Mouse (Mus musculus) kidney, embryonic 15.5 days (tissue): ENCODE measurements around the gene Atg5. TPM values are rescaled to one million over a fixed set of nuclear protein-coding genes. Genes with fewer than 3 reads are reported as not detected.

ENCODE experiments used
- ATAC-seq: fragments of 200-750 bp; cut with Nextera tagmentation; replicated peaks from 2 replicates; pipeline ENCODE4 v1.8.0; 2017; ENCODE audit warnings: moderate TSS enrichment; ENCODE audit not compliant: low FRiP score
- H3K27ac ChIP-seq: fragments of 300-500 bp; sonication (generic); 2 replicates; pipeline ENCODE4 v1.5.1; 2015; ENCODE audit warnings: mild to moderate bottlenecking, inconsistent platforms
- H3K27me3 ChIP-seq: fragments of 300-500 bp; sonication (generic); 2 replicates; pipeline ENCODE4 v1.6.1; 2015; ENCODE audit warnings: inconsistent platforms
- H3K36me3 ChIP-seq: fragments of 300-500 bp; sonication (generic); 2 replicates; pipeline ENCODE4 v1.6.1; 2015; ENCODE audit warnings: inconsistent platforms
- H3K4me1 ChIP-seq: fragments of 300-500 bp; sonication (generic); 2 replicates; pipeline ENCODE4 v1.6.1; 2015; ENCODE audit warnings: inconsistent platforms
- H3K4me2 ChIP-seq: fragments of 300-500 bp; sonication (generic); 2 replicates; pipeline ENCODE4 v1.6.1; 2015; ENCODE audit warnings: moderate library complexity, mild to moderate bottlenecking, inconsistent platforms
- H3K4me3 ChIP-seq: fragments of 300-500 bp; sonication (generic); replicated peaks from 2 replicates; pipeline ENCODE4 v1.5.1; 2015; ENCODE audit warnings: mild to moderate bottlenecking, inconsistent platforms
- H3K9ac ChIP-seq: fragments of 300-500 bp; sonication (generic); 2 replicates; pipeline ENCODE4 v1.6.1; 2015; ENCODE audit warnings: mild to moderate bottlenecking, inconsistent platforms
- H3K9me3 ChIP-seq: fragments of 300-500 bp; sonication (generic); replicated peaks from 2 replicates; pipeline ENCODE4 v1.6.1; 2016; ENCODE audit warnings: inconsistent platforms
- WGBS: fragments of 180-500 bp; shearing (Covaris S2); methylation state at CpG from one replicate; pipeline ENCODE4 v1.1.7; 2015; ENCODE audit warnings: mixed read lengths; 5-methylcytosine and 5-hydroxymethylcytosine counted together
- polyA plus RNA-seq: library from polyadenylated mRNA; unstranded; fragments of >200 nt; fragmentation: Nextera tagmentation; extraction: Ambion mirVana; gene quantifications from 2 replicates; pipeline ENCODE4 v1.2.1, GENCODE M21; 2015

Gene Atg5
- polyA plus RNA-seq, 1 experiment from 2014 or later, result 50.3 TPM

DNA sequence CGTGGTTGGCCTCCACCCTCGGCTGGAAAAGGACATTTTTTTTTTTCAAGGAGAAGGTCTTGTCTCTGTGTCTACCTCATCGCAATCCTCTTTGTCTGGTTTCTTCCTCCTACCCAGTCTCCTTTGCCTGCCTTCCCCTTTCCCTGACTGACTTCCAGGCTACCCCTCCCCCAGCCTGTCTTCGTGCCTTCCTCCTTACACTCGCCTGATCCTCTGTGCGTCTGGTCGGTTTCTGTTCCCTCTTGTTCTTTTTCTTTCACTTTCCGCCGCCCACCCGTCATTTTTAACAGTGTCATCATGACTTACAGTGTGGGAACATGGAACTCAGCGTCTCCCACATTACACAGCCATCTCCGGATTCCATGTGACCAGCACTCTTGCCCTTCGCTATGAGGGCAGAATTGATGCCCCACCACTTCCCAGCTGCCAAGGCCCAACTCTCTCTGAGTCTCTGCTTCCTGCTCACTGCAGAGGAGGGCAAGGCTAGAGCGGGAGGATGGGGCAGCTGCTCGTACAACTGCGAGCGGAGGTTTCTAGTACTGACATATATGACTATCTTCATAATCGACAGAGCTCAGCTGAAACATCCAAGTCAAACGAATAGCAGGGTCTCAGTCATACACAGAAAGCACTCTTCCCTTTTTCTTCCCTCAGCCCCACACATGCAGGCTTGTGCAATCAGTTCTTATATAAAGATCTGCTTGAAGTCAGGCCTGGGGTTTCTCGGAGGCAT lies 112.5 kb downstream of the Atg5 start:
- Histone ChIP-seq H3K4me3 (no peak overlapping the region), H3K27me3 (no peaks in the 10 kb centered on the region), H3K9ac (no peak overlapping the region), H3K4me1 (peaks cover 19% of the 10 kb centered on the region), H3K9me3 (no peaks in the 10 kb centered on the region), H3K4me2 (peak overlapping the region; percentile 42), H3K36me3 (no peaks in the 10 kb centered on the region), H3K27ac (peak overlapping the region; percentile 56; the same call in 1 of the 2 replicates)
- peak; percentile 52; the same call in 1 of the 2 replicates for ATAC-seq
- WGBS, result 39% methylated on average over 20 of the region's 20 CpGs

- Histone ChIP-seq H3K27ac (no peak overlapping the region), H3K36me3 (no peaks in the 10 kb centered on the region), H3K4me2 (no peak overlapping the region), H3K4me1 (peaks cover 19% of the 10 kb centered on the region), H3K4me3 (no peak overlapping the region), H3K27me3 (no peaks in the 10 kb centered on the region), H3K9me3 (no peaks in the 10 kb centered on the region), H3K9ac (no peak overlapping the region)
- ATAC-seq, result peak; percentile 33; the same call in 1 of the 2 replicates
- WGBS, result 25% methylated on average over 3 of the region's 3 CpGs
Observed at GRCm38 (mm10) chr10:44381397-44381796, 113.2 kb downstream of the Atg5 start.

DNA sequence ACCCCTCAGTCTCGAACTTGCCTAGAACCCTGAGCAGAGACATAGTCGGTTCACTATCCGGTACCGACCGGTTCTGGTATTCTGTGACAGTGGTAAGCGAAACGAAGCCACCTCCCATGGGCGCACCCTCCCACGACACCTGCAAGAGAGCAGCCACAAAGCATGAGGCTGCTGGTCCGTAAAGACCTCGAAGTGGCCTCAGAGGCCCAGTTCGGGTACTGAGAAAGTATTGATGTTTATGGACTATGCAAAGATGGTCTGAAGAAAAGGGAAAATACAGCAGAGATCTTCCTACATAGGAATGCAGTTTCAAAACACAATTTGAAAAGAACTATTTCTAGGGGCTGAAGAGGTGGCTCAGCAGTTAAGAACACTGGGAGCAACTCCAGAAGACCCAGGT lies 113.8 kb downstream of the Atg5 start:
- H3K27ac ChIP-seq, result no peak overlapping the region
- WGBS, result 83% methylated on average over 12 of the region's 12 CpGs
- H3K4me3 ChIP-seq, result no peak overlapping the region
- no peak overlapping the region for H3K4me2 ChIP-seq
- H3K36me3 ChIP-seq, result no peaks in the 10 kb centered on the region
- no peak for ATAC-seq
- no peaks in the 10 kb centered on the region for H3K27me3 ChIP-seq
- H3K9ac ChIP-seq, result no peak overlapping the region
- H3K4me1 ChIP-seq, result peaks cover 19% of the 10 kb centered on the region
- H3K9me3 ChIP-seq, result no peaks in the 10 kb centered on the region

- Histone ChIP-seq H3K9me3 (no peaks in the 10 kb centered on the region), H3K4me1 (peaks cover 19% of the 10 kb centered on the region), H3K27ac (no peak overlapping the region), H3K27me3 (no peaks in the 10 kb centered on the region), H3K36me3 (no peaks in the 10 kb centered on the region), H3K9ac (no peak overlapping the region), H3K4me2 (no peak overlapping the region), H3K4me3 (no peak overlapping the region)
- ATAC-seq, result no peak
- WGBS, result 61% methylated on average over 10 of the region's 10 CpGs
Observed at GRCm38 (mm10) chr10:44383213-44383612, 115.1 kb downstream of the Atg5 start.

- no peak overlapping the region for H3K9ac ChIP-seq
- H3K27me3 ChIP-seq, result no peaks in the 10 kb centered on the region
- no peaks in the 10 kb centered on the region for H3K9me3 ChIP-seq
- H3K36me3 ChIP-seq, result no peaks in the 10 kb centered on the region
- ATAC-seq, result no peak
- no peak overlapping the region for H3K27ac ChIP-seq
- 75% methylated on average over 5 of the region's 5 CpGs for WGBS
- no peak overlapping the region for H3K4me3 ChIP-seq
- peaks cover 16% of the 10 kb centered on the region for H3K4me1 ChIP-seq
- H3K4me2 ChIP-seq, result no peak overlapping the region
Observed at GRCm38 (mm10) chr10:44385227-44385626, 117.1 kb downstream of the Atg5 start.

GRCm38 (mm10) chr10:44388706-44389233 lies 120.6 kb downstream of the Atg5 start:
- H3K4me1 ChIP-seq, result no peaks in the 10 kb centered on the region
- no peak overlapping the region for H3K4me3 ChIP-seq
- no peaks in the 10 kb centered on the region for H3K9me3 ChIP-seq
- H3K9ac ChIP-seq, result no peak overlapping the region
- H3K4me2 ChIP-seq, result no peak overlapping the region
- no peak overlapping the region for H3K27ac ChIP-seq
- no peaks in the 10 kb centered on the region for H3K36me3 ChIP-seq
- no peak for ATAC-seq
- H3K27me3 ChIP-seq, result no peaks in the 10 kb centered on the region
- WGBS, result 64% methylated on average over 11 of the region's 11 CpGs

- H3K27me3 ChIP-seq, result no peaks in the 10 kb centered on the region
- H3K4me2 ChIP-seq, result no peak overlapping the region
- H3K27ac ChIP-seq, result no peak overlapping the region
- no peaks in the 10 kb centered on the region for H3K9me3 ChIP-seq
- H3K4me1 ChIP-seq, result no peaks in the 10 kb centered on the region
- ATAC-seq, result no peak
- 81% methylated on average over 5 of the region's 5 CpGs for WGBS
- no peak overlapping the region for H3K9ac ChIP-seq
- no peak overlapping the region for H3K4me3 ChIP-seq
- no peaks in the 10 kb centered on the region for H3K36me3 ChIP-seq
Observed at GRCm38 (mm10) chr10:44390286-44390685, 122.1 kb downstream of the Atg5 start.

- Histone ChIP-seq H3K27me3 (no peaks in the 10 kb centered on the region), H3K36me3 (no peaks in the 10 kb centered on the region), H3K9me3 (no peaks in the 10 kb centered on the region), H3K4me3 (no peak overlapping the region), H3K4me1 (no peaks in the 10 kb centered on the region), H3K9ac (no peak overlapping the region), H3K4me2 (no peak overlapping the region), H3K27ac (no peak overlapping the region)
- WGBS, result 55% methylated on average over 12 of the region's 12 CpGs
- no peak for ATAC-seq
Observed at GRCm38 (mm10) chr10:44391509-44392290, 123.5 kb downstream of the Atg5 start.

- H3K9me3 ChIP-seq, result no peaks in the 10 kb centered on the region
- no peaks in the 10 kb centered on the region for H3K4me1 ChIP-seq
- ATAC-seq, result no peak
- H3K4me3 ChIP-seq, result no peak overlapping the region
- no peak overlapping the region for H3K9ac ChIP-seq
- H3K4me2 ChIP-seq, result no peak overlapping the region
- no peaks in the 10 kb centered on the region for H3K36me3 ChIP-seq
- H3K27me3 ChIP-seq, result no peaks in the 10 kb centered on the region
- 85% methylated on average over 8 of the region's 8 CpGs for WGBS
- H3K27ac ChIP-seq, result no peak overlapping the region
Observed at GRCm38 (mm10) chr10:44392855-44393254, 124.7 kb downstream of the Atg5 start.

DNA sequence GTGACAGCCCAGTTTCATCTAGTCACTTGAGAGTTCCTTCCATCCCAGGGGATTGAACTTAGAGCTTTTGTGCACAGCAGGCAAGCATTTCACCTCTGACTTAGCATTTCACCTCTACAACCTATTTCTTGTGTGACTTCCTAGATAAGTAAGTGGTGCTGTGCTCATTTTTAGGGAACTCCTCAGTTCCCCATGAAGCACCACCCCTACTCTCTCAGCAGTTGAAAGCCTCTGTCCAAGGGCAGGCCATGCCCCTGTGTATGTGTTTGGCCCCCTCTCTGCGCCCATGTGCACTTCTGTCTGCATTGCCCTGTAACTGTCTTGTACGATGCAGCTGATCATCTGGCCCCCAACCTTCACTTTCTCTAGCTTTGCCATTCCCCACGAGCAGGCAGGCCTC lies 132.0 kb downstream of the Atg5 start:
- Histone ChIP-seq H3K4me3 (no peak overlapping the region), H3K4me2 (no peak overlapping the region), H3K9me3 (no peaks in the 10 kb centered on the region), H3K27me3 (peaks cover 3% of the 10 kb centered on the region; the same call in 1 of the 2 replicates), H3K27ac (no peak overlapping the region), H3K4me1 (no peaks in the 10 kb centered on the region), H3K9ac (no peak overlapping the region), H3K36me3 (no peaks in the 10 kb centered on the region)
- ATAC-seq, result no peak
- 56% methylated on average over 3 of the region's 3 CpGs for WGBS

- 39% methylated on average over 13 of the region's 13 CpGs for WGBS
- H3K9ac ChIP-seq, result no peak overlapping the region
Observed at GRCm38 (mm10) chr10:44400602-44401001, 132.4 kb downstream of the Atg5 start.

DNA sequence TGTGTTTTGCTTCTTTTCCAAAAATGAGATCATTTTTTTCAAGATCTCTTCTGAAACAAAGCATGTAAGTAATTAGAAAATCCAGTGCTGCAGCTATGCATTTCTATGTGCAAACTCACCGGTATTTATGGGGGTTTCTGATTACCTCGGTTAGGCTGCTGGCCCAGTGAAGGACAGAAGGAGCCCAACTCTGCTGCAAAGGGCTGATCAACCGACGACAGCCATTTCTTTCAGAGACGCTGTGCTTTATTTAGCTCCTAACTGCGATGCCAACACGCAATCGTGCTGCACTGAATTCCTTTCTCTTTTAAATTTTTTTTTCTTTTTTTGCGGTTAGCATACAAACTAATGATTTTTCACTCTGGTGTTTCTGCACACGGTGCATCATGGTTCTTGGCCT lies 133.4 kb downstream of the Atg5 start:
- no peaks in the 10 kb centered on the region for H3K4me1 ChIP-seq
- no peak for ATAC-seq
- 82% methylated on average over 10 of the region's 10 CpGs for WGBS

More at GRCm38 (mm10) chr10:44400602-44401001, 132.4 kb downstream of the Atg5 start:
- H3K9me3 ChIP-seq, result no peaks in the 10 kb centered on the region
- no peaks in the 10 kb centered on the region for H3K36me3 ChIP-seq
- H3K4me2 ChIP-seq, result no peak overlapping the region
- peaks cover 3% of the 10 kb centered on the region; the same call in 1 of the 2 replicates for H3K27me3 ChIP-seq
- H3K4me1 ChIP-seq, result no peaks in the 10 kb centered on the region
- no peak for ATAC-seq
- H3K27ac ChIP-seq, result no peak overlapping the region
- no peak overlapping the region for H3K4me3 ChIP-seq

More for the DNA sequence above, 133.4 kb downstream of the Atg5 start:
- Histone ChIP-seq H3K9ac (no peak overlapping the region), H3K4me3 (no peak overlapping the region), H3K4me2 (no peak overlapping the region), H3K9me3 (no peaks in the 10 kb centered on the region), H3K36me3 (no peaks in the 10 kb centered on the region), H3K27me3 (peaks cover 3% of the 10 kb centered on the region; the same call in 1 of the 2 replicates), H3K27ac (no peak overlapping the region)
